Mouse (Mus musculus) left cerebral cortex, postnatal 10 days (tissue): Measurements from ENCODE around the gene Ip6k3. TPM values are rescaled to one million over a fixed set of nuclear protein-coding genes. Genes with fewer than 3 reads are reported as not detected.

Experiments
- DNase-seq, 2 experiments: peaks; one replicate each; pipeline ENCODE4 v3.0.0; 2021 to 2022; ENCODE audit warnings: low spot score in 2 of 2, mixed read lengths in 1 of 2; ENCODE audit errors: extremely low spot score in 1 of 2
- intact Hi-C: fragments of 180-260 bp; cut with DNase I; formaldehyde crosslinking; loops from one replicate; pipeline ENCODE4 v1.15.1; 2025
- total RNA-seq, 2 experiments: library from RNA; stranded (reverse); gene quantifications; 2 replicates each; pipeline ENCODE4 v1.2.3; 2021

Gene Ip6k3
- total RNA-seq, 2 experiments from 2014 or later, result 0.20 to 0.43 TPM

DNA sequence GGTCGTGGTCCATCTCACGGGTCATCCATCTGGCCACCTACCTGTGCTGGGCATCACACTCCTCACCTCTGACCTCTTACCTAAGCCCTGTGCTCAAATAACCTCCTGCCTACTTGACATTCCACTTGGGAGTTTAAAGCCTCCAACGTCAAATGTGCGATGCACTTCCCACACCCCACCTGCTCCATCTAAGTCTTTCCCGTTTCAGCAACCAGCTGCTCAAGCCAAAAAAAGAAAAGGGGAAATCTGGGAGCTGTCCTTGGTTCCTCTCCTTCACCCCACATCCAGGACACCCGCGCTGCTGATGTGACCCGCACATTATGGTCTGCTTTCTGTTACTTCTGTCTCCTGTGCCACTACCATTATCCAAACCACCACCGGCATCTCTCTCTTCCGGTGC, 35.4 kb downstream of the Ip6k3 start:
- DNase-seq, result no peak
- intact Hi-C loops, result loop anchor here (5.0 kb wide), 1 partner anchor 70 kb away; the partner anchor contains the start of gene Lemd2

GRCm38 (mm10) chr17:27131240-27131665, 36.3 kb downstream of the Ip6k3 start:
- DNase-seq, result no peak
- intact Hi-C loops, result loop anchor here (5.0 kb wide), 1 partner anchor 71 kb away; the partner anchor contains the start of gene Lemd2

DNA sequence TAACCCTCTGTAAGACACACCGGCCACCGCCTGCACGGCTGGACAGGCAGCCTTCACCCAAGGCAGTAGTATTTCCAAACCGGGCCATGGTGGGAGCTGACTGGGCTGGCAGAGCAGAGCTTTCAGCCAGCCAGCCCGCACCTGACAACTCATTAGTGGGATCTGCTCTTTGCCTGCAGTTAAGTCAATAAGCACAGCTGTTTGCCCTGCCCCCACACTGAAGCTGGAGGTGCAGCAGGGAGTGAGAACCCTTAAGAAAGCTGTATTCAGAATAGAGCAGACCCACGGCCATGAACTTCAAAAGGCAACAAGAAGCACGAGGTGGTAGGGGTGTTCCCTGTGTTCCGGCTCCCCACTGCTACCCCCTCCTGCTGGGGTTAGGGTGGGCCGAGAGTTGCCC, 37.3 kb downstream of the Ip6k3 start:
- intact Hi-C loops, result loop anchor here (5.0 kb wide), 1 partner anchor 72 kb away; the partner anchor contains the start of gene Lemd2
- DNase-seq, result peak in 1 of 2 experiments; percentile 42

DNA sequence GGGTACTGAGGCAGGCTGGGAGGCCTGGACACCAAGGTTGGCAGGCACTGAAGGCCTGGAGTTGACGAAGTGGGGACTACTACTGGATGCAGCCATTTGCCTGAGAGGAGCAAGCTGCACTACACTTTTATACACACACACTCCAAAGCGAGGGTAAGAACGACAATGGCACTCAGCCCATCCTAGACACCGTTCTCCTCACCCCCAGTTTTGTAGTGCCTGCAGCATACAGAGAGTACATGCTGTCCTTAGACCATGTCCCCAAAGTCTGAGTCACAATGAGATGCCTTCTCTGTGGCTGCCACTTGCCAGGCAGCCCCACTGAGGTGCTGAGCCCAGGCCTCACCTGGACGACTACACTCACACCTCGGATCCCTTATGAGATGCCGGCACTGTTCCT, 37.8 kb downstream of the Ip6k3 start:
- DNase-seq, result no peak
- intact Hi-C loops, result loop anchor here (5.0 kb wide), 1 partner anchor 72 kb away; the partner anchor contains the start of gene Lemd2

DNA sequence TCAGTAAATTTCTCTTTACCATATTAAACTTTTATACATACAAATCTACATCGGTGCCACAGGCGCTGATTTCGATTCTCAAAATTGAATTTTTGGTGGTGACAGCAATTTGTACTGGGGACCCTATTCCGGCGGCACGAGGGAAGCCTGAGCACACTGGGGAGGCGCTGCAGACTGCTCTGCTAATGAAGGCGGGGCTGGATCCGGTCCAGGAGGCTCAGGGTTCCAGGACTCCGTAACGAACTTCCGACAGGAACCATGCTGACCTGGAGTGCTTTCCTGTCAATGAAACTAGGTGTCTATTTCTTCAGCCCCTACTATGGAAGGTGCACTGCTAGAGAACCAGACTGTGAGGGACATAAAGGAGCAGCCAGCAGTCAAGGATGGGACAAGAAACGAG, 38.3 kb downstream of the Ip6k3 start:
- peak in 1 of 2 experiments; percentile 67 for DNase-seq

DNA sequence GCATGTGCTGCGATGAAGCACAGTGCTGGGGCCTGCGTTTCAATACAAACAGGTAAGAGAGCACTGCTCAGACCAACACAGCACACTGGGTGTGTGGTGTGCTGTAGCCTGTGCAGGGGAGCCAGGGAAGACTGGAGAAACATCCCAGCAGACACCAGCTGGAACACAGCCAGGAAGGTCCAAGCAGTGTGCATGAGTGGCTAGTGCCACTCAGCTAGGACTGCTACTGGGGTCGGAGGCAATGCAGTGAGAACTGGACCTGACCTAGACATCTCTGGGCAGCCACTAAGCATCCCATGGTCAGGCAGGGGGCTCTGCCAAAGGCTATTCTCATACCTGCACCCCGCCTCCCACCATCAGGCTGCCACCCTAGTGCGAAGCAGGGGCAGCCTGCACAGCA, 39.4 kb downstream of the Ip6k3 start:
- intact Hi-C loops, result no loop called here
- peak in 1 of 2 experiments; percentile 28 for DNase-seq

More for the DNA sequence above, 38.3 kb downstream of the Ip6k3 start:
- intact Hi-C loops, result no loop called here

DNA sequence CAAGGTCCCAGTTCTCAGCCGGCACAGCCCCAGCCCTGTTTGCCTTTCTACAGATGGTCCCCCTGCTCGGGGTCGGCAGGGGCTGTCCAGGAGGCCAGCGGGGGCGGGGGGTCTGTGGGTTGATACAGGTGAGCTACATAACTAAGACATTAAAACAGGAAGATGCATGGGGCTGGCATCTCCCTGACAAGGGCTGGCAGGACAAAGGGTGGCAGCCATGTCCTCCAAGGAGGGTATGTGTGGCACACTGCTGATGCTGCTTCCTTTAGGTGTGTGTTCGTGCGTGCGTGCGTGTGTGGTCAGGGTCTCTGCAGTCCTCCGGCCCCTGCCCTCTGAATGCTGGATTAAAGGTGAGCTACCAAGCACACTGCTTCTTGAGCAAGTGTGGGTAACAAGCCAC, 40.6 kb downstream of the Ip6k3 start:
- DNase-seq, result peak in 1 of 2 experiments; percentile 39
- intact Hi-C loops, result no loop called here

DNA sequence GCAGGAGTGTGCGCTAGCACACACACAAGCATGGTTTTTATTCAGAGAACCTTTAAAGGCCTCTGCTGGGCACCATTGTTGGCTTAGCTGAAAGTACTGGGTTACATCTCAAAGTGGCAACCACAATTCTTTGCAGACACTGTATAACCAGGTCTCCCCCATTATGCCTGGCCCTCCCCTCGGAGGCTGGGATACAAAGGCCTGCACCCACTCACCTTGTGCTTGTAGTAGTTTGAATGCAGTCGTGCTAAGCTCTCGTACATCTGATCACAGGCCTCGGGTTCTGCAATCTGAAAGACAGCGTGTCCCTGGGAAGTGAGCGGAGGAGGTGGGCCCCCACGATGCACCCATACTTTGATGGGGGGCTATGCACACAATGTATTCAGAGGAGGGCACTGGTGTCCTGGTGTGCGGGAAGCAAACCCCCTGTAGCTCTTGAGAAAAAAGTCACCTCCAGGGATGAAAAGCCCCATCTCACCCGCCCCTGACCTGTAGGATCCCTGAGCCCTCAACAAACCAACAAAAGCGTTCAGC, 41.9 kb downstream of the Ip6k3 start:
- DNase-seq, result peak in 1 of 2 experiments; percentile 23
- intact Hi-C loops, result no loop called here

- intact Hi-C loops, result no loop called here
- DNase-seq, result peak in 1 of 2 experiments; percentile 85
Measured at GRCm38 (mm10) chr17:27125185-27125584, 42.4 kb downstream of the Ip6k3 start.

GRCm38 (mm10) chr17:27123813-27124375, 43.7 kb downstream of the Ip6k3 start:
- intact Hi-C loops, result loop anchor here (5.0 kb wide), 1 partner anchor 92 kb away; no protein-coding TSS in a partner anchor
- DNase-seq, result peak in 1 of 2 experiments; percentile 50

DNA sequence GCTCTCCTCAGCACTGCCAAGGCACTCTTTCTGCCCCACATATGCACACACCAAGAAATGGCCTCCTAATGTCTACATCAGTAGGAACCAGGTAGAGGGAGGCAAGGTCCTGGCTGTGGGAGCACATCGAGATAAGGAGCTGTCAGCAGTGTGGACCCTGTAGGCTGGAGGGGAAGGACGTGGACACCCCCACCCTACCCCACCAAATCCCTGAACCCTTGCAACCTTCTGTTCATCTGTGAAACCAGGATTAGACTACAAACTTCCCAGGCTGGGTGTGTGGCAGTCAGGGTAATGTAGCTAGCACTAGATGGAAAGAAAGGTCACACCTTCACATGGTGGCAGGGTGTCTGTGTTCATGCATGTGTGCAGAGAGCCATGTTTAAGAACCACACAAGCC, 44.5 kb downstream of the Ip6k3 start:
- DNase-seq, result no peak
- intact Hi-C loops, result loop anchor here (5.0 kb wide), 1 partner anchor 91 kb away; no protein-coding TSS in a partner anchor

DNA sequence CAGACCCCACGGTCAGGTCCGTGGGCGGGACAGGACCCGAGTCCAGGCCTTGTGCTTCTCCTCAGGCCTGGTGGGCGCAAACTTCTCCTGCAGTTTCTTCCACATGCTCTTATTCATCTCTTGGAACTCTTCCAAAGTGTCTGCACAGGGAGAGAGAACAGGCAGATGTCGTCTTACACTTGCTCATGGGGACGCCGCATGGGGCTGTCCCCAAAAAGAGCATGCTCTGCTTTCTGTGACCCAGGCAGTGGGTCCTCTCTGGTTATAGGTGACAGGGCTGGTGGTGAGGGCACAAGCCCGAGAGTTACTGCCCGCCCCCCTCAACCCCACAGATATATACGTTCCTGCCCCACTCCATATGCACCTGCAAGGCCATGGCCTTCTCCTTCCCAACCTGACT, 44.9 kb downstream of the Ip6k3 start:
- no peak for DNase-seq

GRCm38 (mm10) chr17:27121781-27122180, 45.8 kb downstream of the Ip6k3 start:
- no peak for DNase-seq
- intact Hi-C loops, result loop anchor here (5.0 kb wide), 1 partner anchor 89 kb away; no protein-coding TSS in a partner anchor

More for the DNA sequence above, 44.9 kb downstream of the Ip6k3 start:
- intact Hi-C loops, result loop anchor here (5.0 kb wide), 1 partner anchor 90 kb away; no protein-coding TSS in a partner anchor

- intact Hi-C loops, result loop anchor here (5.0 kb wide), 1 partner anchor 89 kb away; no protein-coding TSS in a partner anchor
- no peak for DNase-seq
Measured at GRCm38 (mm10) chr17:27121266-27121665, 46.3 kb downstream of the Ip6k3 start.

- intact Hi-C loops, result loop anchor here (5.0 kb wide), 1 partner anchor 88 kb away; no protein-coding TSS in a partner anchor
- DNase-seq, result peak in 1 of 2 experiments; percentile 87
Measured at GRCm38 (mm10) chr17:27120561-27121024, 47.0 kb downstream of the Ip6k3 start.

DNA sequence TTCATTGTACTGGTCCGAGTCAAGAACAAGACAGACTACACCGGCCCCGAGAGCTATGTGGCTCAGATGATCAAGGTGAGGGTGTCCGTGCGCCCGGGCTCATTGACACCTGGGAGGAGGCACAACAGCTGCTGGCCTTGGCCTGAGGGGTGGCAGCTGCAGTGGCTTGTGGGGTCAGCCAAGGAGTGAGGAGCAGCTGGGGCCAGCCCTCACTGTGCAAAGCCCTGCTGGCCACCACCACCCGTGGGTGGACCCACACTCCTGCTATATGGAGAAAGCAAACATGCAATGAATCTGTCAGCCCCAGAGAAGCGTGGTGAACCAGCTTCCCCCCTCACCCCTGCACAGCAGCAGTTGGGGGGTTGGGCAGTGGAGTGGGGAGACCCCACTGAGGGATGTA, 47.6 kb downstream of the Ip6k3 start:
- no peak for DNase-seq
- intact Hi-C loops, result loop anchor here (5.0 kb wide), 1 partner anchor 88 kb away; no protein-coding TSS in a partner anchor

DNA sequence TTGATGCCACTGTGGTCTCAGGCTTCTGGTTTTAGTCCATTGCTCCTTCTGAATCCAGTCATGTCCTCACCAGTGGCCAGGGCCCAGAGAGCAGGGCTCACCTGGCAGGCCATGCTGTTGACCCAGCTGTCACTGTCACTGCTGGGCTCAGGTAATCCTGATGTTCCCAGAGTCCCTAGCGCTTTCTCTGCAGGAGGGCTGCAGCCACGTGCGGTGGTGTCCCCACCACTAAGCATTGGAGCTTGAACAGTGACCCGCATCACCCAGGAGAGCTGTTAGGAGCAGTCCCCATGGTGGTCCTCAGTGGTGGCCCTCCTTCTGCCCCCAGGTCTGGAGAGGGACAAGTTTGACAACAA, 48.1 kb downstream of the Ip6k3 start:
- intact Hi-C loops, result no loop called here
- DNase-seq, result no peak

GRCm38 (mm10) chr17:27118676-27119539, 48.7 kb downstream of the Ip6k3 start:
- intact Hi-C loops, result no loop called here
- DNase-seq, result no peak

DNA sequence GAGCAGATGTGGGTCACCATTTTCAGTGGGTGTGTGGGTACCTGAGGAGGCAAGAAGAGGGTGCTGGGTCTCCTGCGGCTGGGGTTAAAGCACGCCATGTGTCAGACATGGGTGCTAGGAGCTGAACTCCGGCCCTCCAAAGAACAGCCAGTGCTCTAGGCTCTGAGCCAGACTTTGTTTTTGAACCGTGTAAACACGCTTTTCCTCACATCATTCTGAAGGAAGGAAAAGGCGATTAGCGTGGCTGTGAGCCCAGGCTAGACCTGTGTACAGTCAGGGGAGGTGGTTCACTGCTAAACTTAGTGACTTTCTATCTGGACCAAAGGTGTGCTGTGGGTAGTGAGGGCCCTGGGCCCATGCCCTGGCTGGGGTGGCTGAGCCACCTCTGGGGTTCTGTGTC, 57.5 kb downstream of the Ip6k3 start:
- intact Hi-C loops, result no loop called here

More for the DNA sequence above, 57.5 kb downstream of the Ip6k3 start:
- no peak for DNase-seq
